Mouse (Mus musculus): ENCODE results near the gene Leng9. TPM values are rescaled to one million over a fixed set of nuclear protein-coding genes. Genes with fewer than 3 reads are reported as not detected.

Leng9 gene
- total RNA-seq, 1 experiment from 2014 or later: 26.4 TPM

- no peak for ATAC-seq (replicated peaks; ENCODE audit: insufficient number of reproducible peaks, low FRiP score, low TSS enrichment, poor library complexity, severe bottlenecking)
Measured at GRCm38 (mm10) chr7:4127894-4128293, 22.3 kb downstream of the Leng9 start.

- ATAC-seq (replicated peaks; ENCODE audit: insufficient number of reproducible peaks, low FRiP score, low TSS enrichment, poor library complexity, severe bottlenecking): no peak
Measured at GRCm38 (mm10) chr7:4126992-4127785, 23.0 kb downstream of the Leng9 start.

- no peak for ATAC-seq (replicated peaks; ENCODE audit: insufficient number of reproducible peaks, low FRiP score, low TSS enrichment, poor library complexity, severe bottlenecking)
Measured at GRCm38 (mm10) chr7:4125306-4125705, 24.9 kb downstream of the Leng9 start.

GRCm38 (mm10) chr7:4124856-4125255 is 25.3 kb downstream of the Leng9 start:
- ATAC-seq (replicated peaks; ENCODE audit: insufficient number of reproducible peaks, low FRiP score, low TSS enrichment, poor library complexity, severe bottlenecking): no peak

- ATAC-seq (replicated peaks; ENCODE audit: insufficient number of reproducible peaks, low FRiP score, low TSS enrichment, poor library complexity, severe bottlenecking): peak; percentile 37; the same call in 1 of the 2 replicates
Measured at GRCm38 (mm10) chr7:4124315-4124759, 25.8 kb downstream of the Leng9 start.

- ATAC-seq (replicated peaks; ENCODE audit: insufficient number of reproducible peaks, low FRiP score, low TSS enrichment, poor library complexity, severe bottlenecking): no peak
Measured at GRCm38 (mm10) chr7:4123732-4124131, 26.4 kb downstream of the Leng9 start.

GRCm38 (mm10) chr7:4122783-4123182 is 27.4 kb downstream of the Leng9 start:
- no peak for ATAC-seq (replicated peaks; ENCODE audit: insufficient number of reproducible peaks, low FRiP score, low TSS enrichment, poor library complexity, severe bottlenecking)

GRCm38 (mm10) chr7:4122076-4122768 is 28.0 kb downstream of the Leng9 start:
- ATAC-seq (replicated peaks; ENCODE audit: insufficient number of reproducible peaks, low FRiP score, low TSS enrichment, poor library complexity, severe bottlenecking): no peak

GRCm38 (mm10) chr7:4119976-4120921 is 29.9 kb downstream of the Leng9 start:
- no peak for ATAC-seq (replicated peaks; ENCODE audit: insufficient number of reproducible peaks, low FRiP score, low TSS enrichment, poor library complexity, severe bottlenecking)

- ATAC-seq (replicated peaks; ENCODE audit: insufficient number of reproducible peaks, low FRiP score, low TSS enrichment, poor library complexity, severe bottlenecking): no peak
Measured at GRCm38 (mm10) chr7:4119344-4119902, 30.8 kb downstream of the Leng9 start, which contains the start of gene Ttyh1. Ttyh1 (plus strand) TSS chr7:4119408.

GRCm38 (mm10) chr7:4117050-4117814 is 32.9 kb downstream of the Leng9 start:
- no peak for ATAC-seq (replicated peaks; ENCODE audit: insufficient number of reproducible peaks, low FRiP score, low TSS enrichment, poor library complexity, severe bottlenecking)

- no peak for ATAC-seq (replicated peaks; ENCODE audit: insufficient number of reproducible peaks, low FRiP score, low TSS enrichment, poor library complexity, severe bottlenecking)
Measured at GRCm38 (mm10) chr7:4111766-4112165, 38.4 kb downstream of the Leng9 start.

GRCm38 (mm10) chr7:4103411-4103810 is 46.8 kb downstream of the Leng9 start:
- peak; percentile 63; the same call in 1 of the 2 replicates for ATAC-seq (replicated peaks; ENCODE audit: insufficient number of reproducible peaks, low FRiP score, low TSS enrichment, poor library complexity, severe bottlenecking)

- ATAC-seq (replicated peaks; ENCODE audit: insufficient number of reproducible peaks, low FRiP score, low TSS enrichment, poor library complexity, severe bottlenecking): no peak
Measured at GRCm38 (mm10) chr7:4101144-4101543, 49.0 kb downstream of the Leng9 start.

GRCm38 (mm10) chr7:4098832-4099231 is 51.3 kb downstream of the Leng9 start:
- peak; percentile 81 for ATAC-seq (replicated peaks; ENCODE audit: insufficient number of reproducible peaks, low FRiP score, low TSS enrichment, poor library complexity, severe bottlenecking)

GRCm38 (mm10) chr7:4098301-4098700 is 51.9 kb downstream of the Leng9 start:
- no peak for ATAC-seq (replicated peaks; ENCODE audit: insufficient number of reproducible peaks, low FRiP score, low TSS enrichment, poor library complexity, severe bottlenecking)
